Mouse (Mus musculus): ENCODE measurements around the gene Pck2.

Gene Pck2

DNA sequence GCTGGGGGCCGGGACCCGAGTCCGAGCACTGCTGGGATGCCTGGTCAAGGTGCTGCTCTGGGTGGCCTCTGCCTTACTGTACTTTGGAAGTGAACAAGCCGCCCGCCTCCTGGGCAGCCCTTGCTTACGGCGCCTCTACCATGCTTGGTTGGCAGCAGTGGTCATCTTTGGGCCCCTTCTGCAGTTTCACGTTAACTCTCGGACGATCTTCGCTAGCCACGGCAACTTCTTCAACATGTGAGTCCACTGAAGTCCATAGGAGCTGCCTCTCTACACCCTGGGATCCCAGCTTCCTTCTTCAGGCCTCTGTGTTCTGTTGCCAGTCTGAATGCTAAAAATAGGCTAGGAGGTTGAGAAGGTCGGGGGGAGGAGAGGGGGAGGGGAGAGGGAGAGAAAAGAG, 35.6 kb downstream of the Pck2 start:
- in situ Hi-C loops (cut with MboI): no loop called here

- in situ Hi-C loops (cut with MboI): no loop called here
Observed at GRCm38 (mm10) chr14:55576376-55576775, 36.3 kb downstream of the Pck2 start.

- in situ Hi-C loops (cut with MboI): no loop called here
Observed at GRCm38 (mm10) chr14:55577871-55578667, 38.0 kb downstream of the Pck2 start, which contains the start of gene Psme1. Gene Psme1, plus strand, starts transcription at chr14:55578123.

DNA sequence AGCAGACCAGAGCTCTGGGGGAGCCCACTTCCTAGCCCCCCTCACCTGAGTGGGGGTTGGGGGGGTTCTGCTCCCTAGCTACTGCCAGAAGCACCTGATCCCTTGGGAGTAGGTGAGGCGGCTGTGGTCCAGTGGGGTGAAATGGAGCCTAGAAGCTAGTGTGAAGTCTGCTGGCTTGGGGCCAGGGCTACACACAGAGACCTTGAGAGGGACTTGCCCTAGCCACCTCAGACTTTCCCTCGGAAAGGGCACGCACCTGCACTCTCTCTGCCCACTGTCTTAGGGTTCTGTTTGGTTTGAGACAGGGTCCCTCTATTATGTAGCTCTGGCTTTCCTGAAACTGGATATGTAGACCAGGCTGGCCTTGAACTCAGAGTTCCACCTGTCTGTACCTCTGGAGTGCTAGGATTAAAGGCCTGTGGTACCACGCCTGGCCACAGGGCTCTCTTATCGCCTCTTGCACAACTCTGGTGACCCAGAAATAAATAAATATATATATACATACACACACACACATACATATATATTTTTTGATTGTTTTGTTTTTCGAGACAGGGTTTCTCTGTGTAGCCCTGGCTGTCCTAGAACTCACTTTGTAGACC, 38.7 kb downstream of the Pck2 start:
- in situ Hi-C loops (cut with MboI): no loop called here

DNA sequence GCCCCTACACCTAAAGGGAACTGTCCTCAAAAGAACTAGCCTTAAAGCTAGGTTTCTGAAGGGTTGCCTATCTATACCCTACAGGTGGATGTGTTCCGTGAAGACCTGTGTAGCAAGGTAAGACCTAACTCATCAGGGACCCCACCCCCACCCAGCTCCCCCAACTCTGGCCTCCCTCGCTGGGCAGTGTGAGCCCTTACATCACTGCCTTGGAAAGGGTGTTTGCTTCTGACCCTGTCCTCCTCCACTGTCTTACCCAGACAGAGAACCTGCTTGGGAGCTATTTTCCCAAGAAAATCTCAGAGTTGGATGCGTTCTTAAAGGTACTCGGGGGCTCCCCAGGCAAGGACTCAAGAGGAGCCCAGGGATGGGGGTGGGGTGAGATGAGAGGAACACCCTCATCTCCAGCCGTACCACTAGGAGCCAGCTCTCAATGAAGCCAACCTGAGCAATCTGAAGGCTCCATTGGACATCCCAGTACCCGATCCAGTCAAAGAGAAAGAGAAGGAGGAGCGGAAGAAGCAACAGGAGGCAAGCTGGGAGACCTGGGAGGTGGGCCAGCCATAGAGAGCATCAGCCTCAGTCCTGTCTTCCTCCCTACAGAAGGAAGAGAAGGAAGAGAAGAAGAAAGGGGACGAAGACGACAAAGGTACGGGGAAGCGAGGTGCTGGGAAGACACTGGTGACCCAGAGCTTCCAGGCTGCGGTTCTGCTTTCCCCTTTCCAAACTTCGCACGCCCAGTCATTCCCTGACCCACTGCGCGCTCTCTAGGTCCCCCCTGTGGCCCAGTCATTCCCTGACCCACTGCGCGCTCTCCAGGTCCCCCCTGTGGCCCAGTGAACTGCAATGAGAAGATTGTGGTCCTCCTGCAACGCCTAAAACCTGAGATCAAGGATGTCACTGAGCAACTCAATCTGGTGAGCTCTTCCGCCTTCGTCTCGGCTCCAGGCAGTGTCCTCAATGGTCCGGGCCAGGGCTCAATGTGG, 39.7 kb downstream of the Pck2 start:
- in situ Hi-C loops (cut with MboI): no loop called here

DNA sequence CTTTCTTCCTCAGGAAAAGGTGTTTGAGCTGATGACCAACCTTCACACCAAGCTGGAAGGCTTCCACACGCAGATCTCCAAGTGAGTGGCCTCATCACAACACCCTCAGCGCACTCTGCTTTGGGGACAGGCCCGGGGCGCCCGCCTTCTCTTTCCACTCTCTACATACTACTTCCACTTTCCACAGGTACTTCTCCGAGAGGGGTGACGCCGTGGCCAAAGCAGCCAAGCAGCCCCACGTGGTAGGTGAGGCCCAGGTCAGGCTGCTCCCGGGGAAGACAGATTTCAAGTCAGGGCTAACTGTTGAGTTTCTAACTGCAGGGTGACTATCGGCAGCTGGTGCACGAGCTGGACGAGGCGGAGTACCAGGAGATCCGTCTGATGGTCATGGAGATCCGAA, 40.7 kb downstream of the Pck2 start:
- in situ Hi-C loops (cut with MboI): no loop called here

DNA sequence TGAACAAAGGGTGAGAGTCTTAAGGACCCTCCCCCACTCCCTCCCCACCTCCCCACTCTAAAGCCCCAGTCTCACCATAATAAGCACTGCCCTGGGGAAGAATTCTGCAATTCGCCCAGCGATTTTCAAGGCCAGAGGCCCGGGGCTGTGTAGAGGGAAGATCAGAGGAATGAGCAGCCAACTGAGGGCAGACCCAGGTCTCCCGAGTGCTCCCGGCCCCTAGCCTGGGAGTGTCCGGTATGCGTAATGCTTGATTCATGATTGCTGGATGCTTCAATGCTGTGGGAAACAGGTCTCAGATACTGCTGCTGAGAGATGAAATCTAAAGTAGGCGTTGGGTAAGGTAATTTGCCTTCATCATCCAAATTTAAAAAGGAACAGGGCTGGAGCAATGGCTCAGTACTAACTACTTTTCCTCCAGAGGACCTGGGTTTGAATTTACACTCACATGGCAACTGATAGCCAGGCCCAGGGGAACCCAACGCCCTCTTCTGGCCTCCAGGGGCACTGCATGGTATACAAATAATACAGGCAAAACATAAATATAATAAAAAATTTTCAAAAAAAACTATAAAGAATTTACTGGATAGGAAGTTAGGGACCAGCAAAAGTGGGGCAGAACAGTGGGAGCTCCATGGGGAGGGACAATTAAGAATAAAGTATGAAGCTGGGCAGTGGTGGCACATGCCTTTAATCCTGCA, 42.1 kb downstream of the Pck2 start:
- in situ Hi-C loops (cut with MboI): no loop called here

GRCm38 (mm10) chr14:55584303-55584701, 44.2 kb downstream of the Pck2 start:
- in situ Hi-C loops (cut with MboI): no loop called here

DNA sequence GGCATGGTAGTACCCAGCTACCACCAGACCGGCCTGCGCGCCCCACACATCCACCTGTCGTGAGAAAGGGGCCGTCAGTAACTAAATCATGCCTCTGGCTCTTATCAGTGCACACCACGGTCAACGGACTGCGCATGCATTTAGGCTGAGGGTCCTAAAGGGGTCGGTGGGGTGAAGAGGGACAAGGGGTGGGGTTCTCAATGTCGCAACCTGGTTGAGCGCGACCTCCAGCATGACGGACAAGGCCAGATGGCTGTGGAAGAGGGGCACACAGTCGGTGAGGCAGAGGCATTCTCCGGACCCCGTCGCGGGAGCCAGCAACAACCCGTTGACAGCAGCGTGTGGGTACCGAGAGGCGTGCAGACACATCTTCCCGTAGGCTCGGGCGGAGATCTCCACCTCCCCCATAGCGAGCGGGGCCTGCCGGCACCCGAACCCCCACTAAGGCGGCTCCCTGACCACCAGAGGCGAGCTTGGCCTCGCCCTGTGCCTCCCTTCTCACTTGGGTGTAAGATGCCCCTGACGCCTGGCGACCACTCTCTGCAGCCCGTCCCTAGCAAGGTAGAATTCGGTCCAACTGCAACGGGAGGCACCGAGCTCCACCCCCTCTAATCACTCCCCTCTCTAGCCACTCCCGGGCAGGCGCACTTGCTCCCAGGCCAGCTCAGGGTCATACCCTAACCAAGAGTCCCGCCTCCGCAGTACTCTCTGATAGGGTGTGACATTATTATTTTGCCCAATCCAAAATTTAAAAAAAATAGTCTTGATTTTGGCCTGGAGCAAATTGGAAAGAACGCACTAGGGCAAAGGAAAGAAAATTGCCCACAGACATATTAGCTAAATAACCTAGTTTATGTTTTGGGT, 44.9 kb downstream of the Pck2 start, which contains the start of gene Emc9:
Gene Emc9 (minus strand): TSS at position 601 of the 864 bp plus-strand sequence.
- in situ Hi-C loops (cut with MboI): no loop called here

GRCm38 (mm10) chr14:55585566-55585960, 45.5 kb downstream of the Pck2 start:
- in situ Hi-C loops (cut with MboI): no loop called here

- in situ Hi-C loops (cut with MboI): no loop called here
Observed at GRCm38 (mm10) chr14:55586149-55586548, 46.1 kb downstream of the Pck2 start.

GRCm38 (mm10) chr14:55589271-55589670, 49.2 kb downstream of the Pck2 start:
- in situ Hi-C loops (cut with MboI): no loop called here

DNA sequence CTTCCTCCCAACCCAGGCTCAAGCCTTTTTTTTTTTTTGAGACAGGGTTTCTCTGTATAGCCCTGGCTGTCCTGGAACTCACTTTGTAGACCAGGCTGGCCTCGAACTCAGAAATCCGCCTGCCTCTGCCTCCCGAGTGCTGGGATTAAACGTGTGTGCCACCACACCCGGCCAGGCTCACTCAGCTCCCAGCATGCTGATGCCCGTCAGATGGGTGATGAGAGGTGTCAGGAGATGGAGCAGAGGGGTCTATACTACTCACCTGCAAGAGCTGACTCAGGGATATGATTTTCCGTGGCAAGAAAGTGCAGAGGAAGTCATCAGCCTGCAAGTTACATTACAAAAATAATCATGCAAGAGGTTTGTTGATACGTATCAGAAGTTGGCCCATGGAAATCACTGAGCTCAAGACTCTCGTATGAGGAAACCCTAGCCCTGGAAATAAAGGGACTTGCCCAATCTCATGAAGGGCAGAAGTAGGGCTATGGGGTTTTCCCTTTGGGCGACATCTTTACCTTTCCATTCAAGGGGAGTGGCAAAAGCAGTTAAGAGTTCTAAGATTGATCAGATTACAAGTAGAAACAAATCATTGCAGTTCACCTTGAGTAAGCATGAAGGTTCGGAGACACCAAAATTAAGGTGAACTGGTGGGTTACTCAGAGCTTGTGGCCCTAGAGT, 49.8 kb downstream of the Pck2 start:
- in situ Hi-C loops (cut with MboI): no loop called here

GRCm38 (mm10) chr14:55590748-55591330, 50.8 kb downstream of the Pck2 start, which contains the start of gene Psme2:
Gene Psme2, minus strand, starts transcription at chr14:55591113.
- in situ Hi-C loops (cut with MboI): no loop called here

DNA sequence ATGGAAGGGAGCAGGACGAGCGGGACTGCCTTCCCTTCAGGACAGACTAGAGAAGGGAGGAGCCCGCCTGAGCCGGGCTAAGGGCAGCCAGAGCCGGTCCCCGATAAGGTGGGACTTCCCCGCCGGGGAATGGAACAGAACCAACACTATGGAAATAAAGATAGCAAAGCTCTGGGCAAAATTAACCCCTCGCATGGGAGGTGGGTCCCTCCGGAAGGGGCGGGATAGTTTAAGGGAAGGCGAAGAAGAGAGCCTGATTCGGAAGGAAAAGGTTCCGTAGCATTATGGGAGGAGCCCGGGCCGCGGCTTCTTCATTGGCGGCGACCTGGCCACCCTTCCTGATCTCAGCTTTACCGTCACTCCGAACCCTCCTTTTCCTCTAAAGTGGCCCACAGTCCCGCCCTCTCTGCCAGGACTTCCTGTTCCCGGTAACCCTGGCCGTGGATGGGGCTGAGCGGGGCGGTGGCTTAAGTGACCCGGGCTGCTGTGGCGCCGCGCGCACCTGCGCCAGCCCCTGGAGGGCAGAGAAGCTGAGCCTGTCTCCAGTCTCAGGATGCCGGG, 51.3 kb downstream of the Pck2 start, which contains the start of gene Rnf31:
Gene Rnf31 (plus strand): TSS at position 378 of the 561 bp plus-strand sequence.
- in situ Hi-C loops (cut with MboI): no loop called here

DNA sequence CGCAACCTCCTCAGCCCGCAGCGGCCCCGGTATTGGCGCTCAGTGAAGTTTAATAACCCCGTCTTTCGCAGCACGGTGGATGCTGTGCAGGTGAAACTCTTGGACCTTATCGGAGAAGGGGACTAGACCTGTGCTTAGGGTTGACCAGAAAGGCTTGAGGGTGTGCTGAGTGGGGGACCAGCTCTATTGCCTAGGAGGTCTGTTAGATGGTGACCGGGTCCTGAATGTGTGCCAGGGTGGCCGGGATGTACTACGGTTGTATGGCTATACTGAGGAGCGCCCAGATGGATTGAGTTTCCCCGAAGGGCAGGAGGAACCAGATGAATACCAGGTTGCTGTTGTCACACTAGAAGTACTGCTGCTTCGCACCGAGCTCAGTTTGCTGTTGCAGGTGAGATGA, 52.2 kb downstream of the Pck2 start:
- in situ Hi-C loops (cut with MboI): no loop called here

GRCm38 (mm10) chr14:55596036-55596690, 56.1 kb downstream of the Pck2 start:
- in situ Hi-C loops (cut with MboI): no loop called here

GRCm38 (mm10) chr14:55598521-55599390, 58.7 kb downstream of the Pck2 start:
- in situ Hi-C loops (cut with MboI): no loop called here

Data from mature B cell (primary cell).